Comparison of ENCODE assay signal across 8 mouse cellular contexts in the genomic region with DNA sequence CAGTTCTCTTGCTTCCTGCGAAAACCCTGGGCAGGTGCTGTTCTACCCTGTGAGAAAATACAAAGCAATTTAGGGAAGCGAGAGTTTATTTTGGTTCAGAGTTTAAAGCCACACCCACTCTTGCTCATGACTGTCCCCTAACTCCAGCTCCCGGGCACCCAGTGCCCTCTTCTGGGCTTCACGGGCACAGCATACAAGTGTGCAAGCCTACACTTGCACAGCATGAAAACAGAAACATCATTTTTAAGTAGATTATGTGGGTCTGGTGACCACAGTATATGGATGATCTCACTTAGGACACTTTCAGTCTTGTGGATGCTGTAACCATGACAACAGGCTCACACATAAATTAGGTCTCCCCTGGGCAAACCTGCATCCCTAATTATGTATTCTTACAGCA.
DNase-seq lines count a peak whose midpoint lies in the region; ATAC-seq and TF ChIP-seq lines count a peak whose summit lies in the region.

No protein-coding gene starts in this region.

- POLR2A ChIA-PET in Patski (lab: Charles Lee), result no interaction called here

- in situ Hi-C loops in Patski (cut with MboI; ENCODE audit: low pct_unique_long_range_greater_than_20kb), result no loop called here

- CTCF ChIA-PET in Patski (lab: Charles Lee), result no interaction called here

- peak; percentile 12 for DNase-seq in kidney, postnatal 10 days
- no peak for DNase-seq in kidney, postnatal 14 days
- DNase-seq in Patski (ENCODE audit: low read depth, low spot score), result no peak
- peak; percentile 21 for DNase-seq in skeletal muscle tissue, adult 2 months (ENCODE audit: low read depth, low spot score)
- no peak for DNase-seq in yolk sac, embryonic 10.5 days (ENCODE audit: low spot score)
- no peak for DNase-seq in cerebellum, adult 9-11 months

- H3K27me3 ChIP-seq in Patski, result no peaks in the 10 kb centered on the region

- TF ChIP-seq CTCF in Patski (IDR thresholded peaks at IDR 0.05), result peak; percentile 57

- no peak for ATAC-seq in Patski
- peak; percentile 79 to 81 for ATAC-seq in hematopoietic stem cell, adult 5-6 weeks (replicated peaks in 1 of 2; ENCODE audit: insufficient read depth in 1 of 2, low FRiP score in 2 of 2, low TSS enrichment in 1 of 2, low read depth in 1 of 2, poor library complexity in 2 of 2, severe bottlenecking in 2 of 2)
- ATAC-seq in activated CD4-positive, CD25-positive, alpha-beta regulatory T cell, adult 4 months, result no peak

Comparison
In these comparisons a context has a peak if more than half of its experiments do, and no peak if none do; other contexts are left out.
1. DNase-seq: peak in kidney, postnatal 10 days (single experiment) and skeletal muscle tissue, adult 2 months (single experiment); none in kidney, postnatal 14 days (single experiment), Patski (single experiment), yolk sac, embryonic 10.5 days (single experiment) and cerebellum, adult 9-11 months (single experiment).
2. ATAC-seq: peak in hematopoietic stem cell, adult 5-6 weeks (2 of 2); none in Patski (single experiment) and activated CD4-positive, CD25-positive, alpha-beta regulatory T cell, adult 4 months (single experiment).